Mouse (Mus musculus): ENCODE measurements around the gene Hmgb4. TPM values are rescaled to one million over a fixed set of nuclear protein-coding genes. Genes with fewer than 3 reads are reported as not detected.

Gene Hmgb4
- not detected in 2 replicates for polyA plus RNA-seq (2015; fragmentation: Nextera tagmentation; extraction: Ambion mirVana)

GRCm38 (mm10) chr4:128260907-128261560, at the start of gene Hmgb4:
Gene Hmgb4, minus strand, starts transcription at chr4:128260957.

